Mouse (Mus musculus) C2C12 (cell line): ENCODE data around the gene Tmem231.

Experiments
- CTCF ChIP-seq: IDR thresholded peaks from one replicate; pipeline ENCODE4 v1.5.1; 2011; ENCODE audit not compliant: control insufficient read depth, insufficient read depth, insufficient read length
- MAX ChIP-seq: IDR thresholded peaks from one replicate; pipeline ENCODE4 v1.6.1; 2011; ENCODE audit warnings: mild to moderate bottlenecking, control low read depth
- USF1 ChIP-seq: IDR thresholded peaks from one replicate; pipeline ENCODE4 v1.6.1; 2011; ENCODE audit warnings: low read depth, mild to moderate bottlenecking, control low read depth, moderate library complexity

DNA sequence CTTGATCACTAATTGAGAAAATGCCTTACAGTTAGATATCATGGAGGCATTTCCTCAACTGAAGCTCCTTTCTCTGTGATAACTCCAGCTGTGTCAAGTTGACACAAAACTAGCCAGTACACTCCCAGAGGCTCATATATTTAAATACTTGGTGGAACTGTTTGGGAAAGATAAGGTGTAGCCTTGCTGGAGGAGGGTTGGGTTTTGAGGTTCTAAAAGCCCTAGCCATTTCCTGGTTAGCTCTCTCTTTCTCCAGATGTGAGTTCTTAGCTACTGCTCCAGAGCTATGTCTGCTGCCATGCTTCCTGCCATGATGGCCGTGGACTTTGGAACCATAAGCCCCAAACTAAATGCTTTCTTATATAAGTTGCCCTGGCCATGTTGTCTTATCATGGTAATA is 46.2 kb downstream of the Tmem231 start:
- TF ChIP-seq CTCF = no peak
- TF ChIP-seq USF1 = no peak
- TF ChIP-seq MAX = no peak
